Mouse (Mus musculus): ENCODE results near the gene Gm10663.

- TF ChIP-seq POLR2A (IDR thresholded peaks at IDR 0.05; ENCODE audit: borderline replicate concordance, control insufficient read depth, low read depth, low read length) (no peak), CTCF (IDR thresholded peaks at IDR 0.05; ENCODE audit: control insufficient read depth, insufficient read depth, low read length) (no peak)
Measured at GRCm38 (mm10) chr8:65104041-65104440, 29.2 kb downstream of the Gm10663 start.
